Mouse (Mus musculus) erythroblast, embryonic 14.5 days (primary cell): ENCODE results near the gene Actr2.

Experiments used
- GATA1 ChIP-seq: IDR thresholded peaks from 2 replicates; pipeline ENCODE4 v1.6.1; 2012; ENCODE audit warnings: low read length, inconsistent platforms, mixed read lengths
- TAL1 ChIP-seq: IDR thresholded peaks from 3 replicates; pipeline ENCODE4 v1.6.1; 2012; ENCODE audit warnings: low read length, inconsistent platforms, mixed read lengths

- no peak for TF ChIP-seq TAL1
- no peak for TF ChIP-seq GATA1
Measured at GRCm38 (mm10) chr11:20075415-20075814, 37.3 kb downstream of the Actr2 start.
